Mouse (Mus musculus) heart, embryonic 16.5 days (tissue): ENCODE results near the gene Morc1. TPM values are rescaled to one million over a fixed set of nuclear protein-coding genes. Genes with fewer than 3 reads are reported as not detected.

Experiments used
- polyA plus RNA-seq: library from polyadenylated mRNA; unstranded; fragments of >200 nt; fragmentation: Nextera tagmentation; extraction: Ambion mirVana; gene quantifications from 2 replicates; pipeline ENCODE4 v1.2.1, GENCODE M21; 2015

Morc1 gene
- polyA plus RNA-seq, 1 experiment from 2014 or later = 0.46 TPM

Other genes with a start within 250 kb of the Morc1 start
- gene Dppa4, start 147.5 kb upstream of the Morc1 start, polyA plus RNA-seq = not detected in 2 replicates
- gene Dppa2, start 127.3 kb upstream of the Morc1 start, polyA plus RNA-seq = not detected in 2 replicates
- gene Gm5485, start 18.8 kb upstream of the Morc1 start, polyA plus RNA-seq = 0.32 TPM in 1 of 2 replicates, not detected in the other